Mouse (Mus musculus): ENCODE measurements around the gene Icmt. TPM values are rescaled to one million over a fixed set of nuclear protein-coding genes. Genes with fewer than 3 reads are reported as not detected.

Icmt gene
- polyA plus RNA-seq (2015; fragmentation: Nextera tagmentation; extraction: Ambion mirVana): 23.5 and 26.6 TPM in 2 replicates

DNA sequence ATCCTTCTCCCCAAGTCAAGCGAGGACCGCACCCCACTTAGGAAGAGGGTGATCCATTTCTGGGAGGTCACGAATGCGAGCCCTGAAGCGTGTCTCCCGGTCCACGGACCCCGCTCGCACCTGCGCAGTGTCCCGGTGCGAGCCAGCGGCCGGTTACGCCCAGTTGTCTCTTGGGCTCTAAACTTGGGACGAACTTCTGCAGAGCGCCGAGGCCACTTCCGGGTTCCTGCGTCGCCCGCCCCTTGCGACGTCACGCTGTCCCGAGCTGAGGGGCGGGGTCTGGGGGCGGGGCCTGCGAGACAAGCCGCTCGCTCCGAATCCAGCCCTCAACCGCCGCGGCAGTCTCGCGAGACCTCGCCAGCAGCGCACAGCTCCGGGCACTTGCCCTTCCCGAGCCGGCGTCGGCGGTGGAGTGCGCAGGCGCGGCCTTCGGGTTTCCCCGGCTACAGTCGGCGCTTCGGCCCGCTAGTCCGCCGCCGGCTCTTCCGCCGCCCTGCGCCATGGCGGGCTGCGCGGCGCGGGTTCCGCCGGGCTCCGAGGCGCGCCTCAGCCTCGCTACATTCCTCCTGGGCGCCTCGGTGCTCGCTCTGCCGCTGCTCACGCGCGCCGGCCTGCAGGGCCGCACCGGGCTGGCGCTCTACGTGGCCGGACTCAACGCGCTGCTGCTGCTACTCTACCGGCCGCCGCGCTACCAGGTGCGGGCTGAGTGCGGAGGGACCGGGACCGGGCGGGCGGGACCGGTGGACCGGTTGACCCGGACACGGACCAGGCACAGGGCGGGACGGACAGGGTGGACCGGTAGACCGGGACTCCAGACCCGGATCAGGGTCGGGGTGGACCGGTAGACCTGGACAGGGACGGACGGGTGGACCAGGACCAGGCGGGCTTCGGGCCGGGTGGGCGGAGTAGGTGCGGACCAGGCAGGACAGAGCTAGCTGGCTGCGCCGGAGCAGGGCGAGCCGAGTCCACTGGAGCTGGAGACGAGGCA lies at the start of gene Icmt:
Gene Icmt, plus strand, starts transcription at position 354 of the 988 bp plus-strand sequence.
- H3K9ac ChIP-seq: peak within 1 kb of the TSS; percentile 98
- WGBS: under 1% methylated on average over 115 of the region's 119 CpGs
- peaks cover 37% of the 10 kb centered on the region for H3K27me3 ChIP-seq
- peaks cover 28% of the 10 kb centered on the region for H3K36me3 ChIP-seq
- peak within 1 kb of the TSS; percentile 96 for H3K4me2 ChIP-seq
- peak within 1 kb of the TSS; percentile 65 for H3K27ac ChIP-seq
- peak; percentile 92 for ATAC-seq (ENCODE audit: insufficient number of reproducible peaks, insufficient read depth, low FRiP score, low TSS enrichment, low read depth)
- peak within 1 kb of the TSS; percentile 66 for H3K4me3 ChIP-seq
- H3K9me3 ChIP-seq: no peaks in the 10 kb centered on the region
- peaks cover 18% of the 10 kb centered on the region for H3K4me1 ChIP-seq

DNA sequence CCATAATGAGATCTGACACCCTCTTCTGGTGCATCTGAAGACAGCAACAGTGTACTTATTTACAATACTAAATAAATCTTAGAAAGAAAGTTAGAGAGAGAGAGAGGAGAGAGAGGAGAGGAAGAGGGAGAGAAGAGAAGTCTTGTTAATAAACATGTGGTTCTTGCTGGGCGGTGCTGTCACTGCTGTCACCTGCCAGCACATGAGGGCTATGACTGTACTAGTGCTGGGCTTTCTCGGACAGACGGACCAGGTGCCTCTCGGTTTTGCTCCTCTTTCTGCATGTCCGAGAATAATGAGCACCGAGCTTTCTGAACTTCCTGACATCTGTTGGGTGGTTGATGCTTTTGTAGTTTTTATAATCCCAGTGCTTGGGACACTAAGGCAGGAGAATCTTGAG lies 46.4 kb upstream of the Icmt start:
- Histone ChIP-seq H3K4me1 (0 out of 2 replicates have a peak, but pooled peaks cover 5% of the 10 kb centered on the region), H3K27me3 (no peaks in the 10 kb centered on the region), H3K4me2 (no peak overlapping the region), H3K4me3 (no peak overlapping the region), H3K9me3 (no peaks in the 10 kb centered on the region), H3K27ac (no peak overlapping the region), H3K9ac (no peak overlapping the region), H3K36me3 (no peaks in the 10 kb centered on the region)
- ATAC-seq (ENCODE audit: insufficient number of reproducible peaks, insufficient read depth, low FRiP score, low TSS enrichment, low read depth): no peak
- 86% methylated on average over 6 of the region's 6 CpGs for WGBS

DNA sequence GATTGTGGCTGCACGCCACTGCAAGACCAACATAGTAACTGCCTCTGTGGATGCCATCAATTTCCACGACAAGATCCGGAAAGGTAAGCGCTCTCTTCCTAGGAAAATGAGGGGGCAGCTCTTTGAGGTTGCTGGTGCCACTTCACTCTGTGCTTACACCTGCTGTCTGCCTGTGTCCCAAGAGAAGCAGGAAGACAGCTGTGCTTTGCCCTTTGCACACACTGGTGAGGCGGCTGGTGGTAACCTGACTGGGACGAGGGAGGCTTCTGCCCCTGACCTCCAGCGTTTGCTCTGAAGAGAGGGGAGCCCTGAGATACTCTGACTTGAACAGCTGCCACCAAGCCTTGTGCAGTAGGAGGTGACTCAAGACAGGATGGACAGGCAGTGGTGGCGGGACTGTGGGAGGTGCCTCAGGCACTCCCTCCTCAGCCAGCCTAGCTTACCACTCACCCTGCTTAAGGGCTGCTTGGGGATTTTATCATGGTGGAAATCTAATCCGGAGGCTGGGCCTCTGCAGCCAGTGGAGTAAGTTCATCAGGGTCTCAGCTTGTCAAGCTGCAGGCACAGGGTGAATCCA lies 43.8 kb upstream of the Icmt start:
- Histone ChIP-seq H3K27ac (no peak overlapping the region), H3K9me3 (no peaks in the 10 kb centered on the region), H3K36me3 (no peaks in the 10 kb centered on the region), H3K27me3 (no peaks in the 10 kb centered on the region), H3K4me3 (no peak overlapping the region), H3K4me1 (peaks cover 11% of the 10 kb centered on the region; the same call in 1 of the 2 replicates), H3K4me2 (no peak overlapping the region), H3K9ac (no peak overlapping the region)
- ATAC-seq (ENCODE audit: insufficient number of reproducible peaks, insufficient read depth, low FRiP score, low TSS enrichment, low read depth): no peak
- 63% methylated on average over 9 of the region's 9 CpGs for WGBS

DNA sequence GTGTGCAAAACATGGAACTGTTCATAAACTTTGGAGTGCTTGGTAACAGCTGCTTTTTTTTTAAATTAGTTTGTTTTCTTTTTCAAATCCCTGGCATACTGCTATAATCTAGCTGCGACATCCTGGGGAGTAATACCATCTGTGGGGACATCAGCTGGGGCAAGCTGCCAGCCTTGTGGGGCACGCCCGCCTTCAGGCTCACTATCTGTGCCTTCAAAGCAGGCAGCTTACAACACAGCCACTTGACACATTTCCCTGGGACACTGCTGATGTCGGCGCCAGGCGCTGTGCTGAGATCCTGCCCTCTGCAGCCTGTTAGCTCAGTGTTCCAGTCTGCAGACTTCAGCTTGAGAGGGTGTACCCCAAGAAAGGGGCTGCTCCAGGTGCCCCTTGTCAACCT lies 40.0 kb upstream of the Icmt start:
- WGBS: 48% methylated on average over 6 of the region's 6 CpGs
- H3K4me3 ChIP-seq: no peak overlapping the region
- no peak overlapping the region for H3K9ac ChIP-seq
- no peak overlapping the region for H3K4me2 ChIP-seq
- 0 out of 2 replicates have a peak overlapping the region, but pooled peaks have one; percentile 7 for H3K27ac ChIP-seq
- ATAC-seq (ENCODE audit: insufficient number of reproducible peaks, insufficient read depth, low FRiP score, low TSS enrichment, low read depth): no peak
- H3K27me3 ChIP-seq: no peaks in the 10 kb centered on the region
- peaks cover 19% of the 10 kb centered on the region for H3K4me1 ChIP-seq
- peaks cover 5% of the 10 kb centered on the region; the same call in 1 of the 2 replicates for H3K36me3 ChIP-seq
- H3K9me3 ChIP-seq: no peaks in the 10 kb centered on the region

DNA sequence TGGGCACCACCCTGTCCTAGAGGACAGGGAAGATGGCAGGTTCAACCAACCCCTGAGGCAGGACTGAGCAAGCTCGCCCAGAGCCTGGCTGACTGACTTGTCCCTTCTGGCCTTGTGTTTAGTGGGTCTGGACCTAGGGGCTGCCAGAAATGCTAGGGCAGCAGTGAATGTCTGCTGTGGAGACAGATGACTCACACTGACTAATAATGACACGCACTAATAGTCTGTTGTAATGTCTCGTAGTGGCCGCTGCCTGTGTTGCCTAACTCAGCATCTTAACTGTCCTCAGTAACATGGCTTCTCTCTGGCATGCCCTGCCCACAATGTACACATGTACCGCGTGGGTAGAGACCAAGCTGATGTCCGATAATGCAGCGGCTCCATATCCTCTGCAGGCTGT lies 36.6 kb upstream of the Icmt start:
- Histone ChIP-seq H3K9me3 (no peaks in the 10 kb centered on the region), H3K4me2 (no peak overlapping the region), H3K4me1 (peaks cover 46% of the 10 kb centered on the region), H3K36me3 (peaks cover 5% of the 10 kb centered on the region; the same call in 1 of the 2 replicates), H3K27ac (no peak overlapping the region), H3K27me3 (no peaks in the 10 kb centered on the region), H3K4me3 (no peak overlapping the region), H3K9ac (no peak overlapping the region)
- no peak for ATAC-seq (ENCODE audit: insufficient number of reproducible peaks, insufficient read depth, low FRiP score, low TSS enrichment, low read depth)
- WGBS: 93% methylated on average over 8 of the region's 8 CpGs

DNA sequence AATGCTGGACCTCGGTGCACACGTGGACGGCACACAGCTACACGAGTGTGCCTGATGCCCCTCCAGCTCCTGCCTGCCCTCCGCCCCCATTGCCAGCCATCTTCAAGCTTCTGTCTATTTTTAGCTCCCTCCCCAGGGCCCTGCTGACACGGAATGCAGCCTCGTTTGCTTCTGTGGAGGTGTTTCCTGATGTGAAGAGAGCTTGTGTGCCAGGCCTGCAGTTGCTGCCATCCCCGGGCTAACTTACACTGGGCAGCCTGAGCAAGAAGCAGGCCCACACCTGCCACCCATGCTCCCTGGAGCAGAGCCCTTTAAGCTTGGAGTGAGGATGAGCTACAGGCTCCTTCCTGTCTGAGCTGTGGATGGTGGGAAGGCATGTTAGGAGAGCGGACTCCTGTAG lies 34.8 kb upstream of the Icmt start:
- Histone ChIP-seq H3K9me3 (no peaks in the 10 kb centered on the region), H3K36me3 (peaks cover 5% of the 10 kb centered on the region; the same call in 1 of the 2 replicates), H3K4me1 (peaks cover 40% of the 10 kb centered on the region), H3K4me2 (no peak overlapping the region), H3K27me3 (no peaks in the 10 kb centered on the region), H3K4me3 (no peak overlapping the region), H3K9ac (no peak overlapping the region), H3K27ac (no peak overlapping the region)
- 52% methylated on average over 9 of the region's 9 CpGs for WGBS
- no peak for ATAC-seq (ENCODE audit: insufficient number of reproducible peaks, insufficient read depth, low FRiP score, low TSS enrichment, low read depth)

DNA sequence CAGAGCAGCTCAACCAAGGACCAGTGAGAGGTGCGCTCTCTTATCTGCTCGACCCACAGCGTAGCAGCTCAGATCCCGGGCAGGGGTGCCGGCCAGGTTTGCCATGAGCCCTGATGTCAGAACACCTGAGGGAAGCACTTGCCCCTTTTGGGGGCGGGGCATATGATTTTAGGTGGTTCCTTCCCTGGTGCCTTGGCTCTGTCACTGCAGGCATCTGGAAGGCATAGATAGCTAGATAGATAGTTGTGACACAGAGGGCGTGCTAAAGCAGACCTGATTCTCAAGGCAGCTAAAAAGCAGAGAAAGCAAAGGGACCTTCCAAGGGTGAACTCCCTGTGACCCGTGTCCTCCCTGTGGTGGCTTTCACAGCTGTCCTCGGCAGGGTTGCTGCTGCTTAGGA lies 33.9 kb upstream of the Icmt start:
- WGBS: 49% methylated on average over 9 of the region's 9 CpGs
- Histone ChIP-seq H3K36me3 (peaks cover 5% of the 10 kb centered on the region; the same call in 1 of the 2 replicates), H3K4me3 (no peak overlapping the region), H3K9ac (no peak overlapping the region), H3K4me2 (no peak overlapping the region), H3K27ac (no peak overlapping the region), H3K9me3 (no peaks in the 10 kb centered on the region), H3K4me1 (peaks cover 44% of the 10 kb centered on the region), H3K27me3 (no peaks in the 10 kb centered on the region)
- no peak for ATAC-seq (ENCODE audit: insufficient number of reproducible peaks, insufficient read depth, low FRiP score, low TSS enrichment, low read depth)

DNA sequence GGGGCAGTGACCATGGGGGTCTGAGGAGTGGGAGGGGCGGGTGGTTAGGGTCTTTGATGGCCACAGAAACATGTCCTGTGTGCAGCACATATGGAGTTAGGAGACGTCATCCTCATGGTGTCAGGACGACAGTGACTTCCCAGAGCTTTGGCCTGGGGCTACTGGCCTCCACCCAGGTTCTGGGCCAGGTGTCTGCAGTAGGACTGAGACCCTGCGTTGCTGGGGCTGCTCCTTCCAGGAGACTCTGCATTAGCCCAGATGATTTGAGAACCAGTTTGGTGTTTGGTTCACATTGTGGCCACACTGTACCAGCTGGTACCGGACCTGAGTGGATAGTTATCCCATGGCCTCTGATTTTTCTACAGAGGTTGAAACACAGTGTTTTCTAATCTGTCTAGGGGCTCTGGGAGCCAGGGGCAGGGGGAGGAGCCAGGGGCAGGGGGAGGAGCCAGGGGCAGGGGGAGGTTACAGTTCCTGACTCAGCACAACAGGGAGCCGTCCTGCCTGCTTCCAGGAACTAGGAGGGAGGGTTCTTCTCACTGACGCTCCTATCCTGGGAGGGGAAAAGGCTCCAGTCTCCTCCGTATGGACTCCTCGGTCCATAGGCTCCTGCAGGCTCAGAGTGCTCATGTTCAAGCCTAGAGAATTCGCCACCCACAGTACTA lies 33.4 kb upstream of the Icmt start:
- WGBS: 27% methylated on average over 10 of the region's 10 CpGs
- peaks cover 44% of the 10 kb centered on the region for H3K4me1 ChIP-seq
- no peak for ATAC-seq (ENCODE audit: insufficient number of reproducible peaks, insufficient read depth, low FRiP score, low TSS enrichment, low read depth)
- H3K36me3 ChIP-seq: peaks cover 5% of the 10 kb centered on the region; the same call in 1 of the 2 replicates
- H3K27me3 ChIP-seq: no peaks in the 10 kb centered on the region
- no peak overlapping the region for H3K4me3 ChIP-seq
- no peak overlapping the region for H3K27ac ChIP-seq
- H3K9ac ChIP-seq: no peak overlapping the region
- no peaks in the 10 kb centered on the region for H3K9me3 ChIP-seq
- H3K4me2 ChIP-seq: 0 out of 2 replicates have a peak overlapping the region, but pooled peaks have one; percentile 16

DNA sequence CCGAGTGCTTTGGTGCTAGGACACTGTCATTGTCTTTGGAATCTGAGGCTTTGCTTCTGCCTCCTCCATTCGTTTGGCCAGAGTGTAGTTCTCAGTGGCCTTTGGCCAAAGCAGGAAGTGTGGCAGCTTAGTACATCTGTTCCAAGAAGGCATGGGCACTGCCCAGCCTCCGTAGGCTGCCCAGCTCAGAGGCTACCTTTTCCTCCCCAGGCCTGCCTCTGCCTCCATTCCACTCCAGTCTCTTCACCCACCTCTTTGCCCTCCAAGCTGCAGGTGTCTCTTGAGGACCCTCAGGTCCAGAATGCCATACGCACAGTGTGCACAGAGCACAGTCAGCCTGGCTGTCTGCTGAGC lies 32.9 kb upstream of the Icmt start:
- Histone ChIP-seq H3K9me3 (no peaks in the 10 kb centered on the region), H3K4me2 (0 out of 2 replicates have a peak overlapping the region, but pooled peaks have one; percentile 16), H3K9ac (no peak overlapping the region), H3K27ac (no peak overlapping the region), H3K4me1 (peaks cover 44% of the 10 kb centered on the region), H3K36me3 (peaks cover 5% of the 10 kb centered on the region; the same call in 1 of the 2 replicates), H3K4me3 (no peak overlapping the region), H3K27me3 (no peaks in the 10 kb centered on the region)
- ATAC-seq (ENCODE audit: insufficient number of reproducible peaks, insufficient read depth, low FRiP score, low TSS enrichment, low read depth): no peak
- WGBS: 50% methylated on average over 4 of the region's 4 CpGs

DNA sequence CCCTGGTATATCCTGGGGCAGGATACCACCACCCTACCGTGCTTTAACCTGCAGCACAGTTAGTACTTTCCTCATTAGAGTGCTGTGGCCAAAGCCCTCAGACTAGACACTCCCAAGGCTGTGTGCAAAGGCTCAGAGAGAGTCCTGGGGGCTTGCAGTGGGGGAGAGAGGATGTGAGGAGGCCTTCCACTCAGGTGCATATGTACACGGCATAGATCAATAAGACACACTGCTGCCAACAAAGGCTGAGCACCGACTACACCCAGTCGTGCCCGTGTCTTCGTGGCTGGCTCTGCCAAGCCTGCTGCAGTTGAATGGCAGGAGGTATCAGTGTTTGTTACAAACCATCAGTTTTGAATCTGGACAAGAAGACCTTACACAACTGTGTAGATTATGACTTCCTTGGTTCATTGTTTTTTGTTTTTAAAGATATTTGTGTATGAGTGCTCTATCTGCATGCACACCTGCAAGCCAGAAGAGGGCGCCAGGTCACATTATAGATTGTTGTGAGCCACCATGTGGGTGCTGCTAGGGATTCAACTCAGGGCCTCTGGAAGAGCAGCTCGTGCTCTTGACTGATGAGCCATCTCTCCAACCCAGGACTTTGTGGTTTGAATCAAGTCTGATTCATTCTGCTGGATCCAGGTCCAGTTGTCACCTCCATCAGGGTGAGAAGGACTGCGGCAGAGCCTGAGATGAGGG lies 32.0 kb upstream of the Icmt start:
- H3K4me2 ChIP-seq: no peak overlapping the region
- no peak for ATAC-seq (ENCODE audit: insufficient number of reproducible peaks, insufficient read depth, low FRiP score, low TSS enrichment, low read depth)
- peaks cover 44% of the 10 kb centered on the region for H3K4me1 ChIP-seq
- peaks cover 3% of the 10 kb centered on the region; the same call in 1 of the 2 replicates for H3K36me3 ChIP-seq
- H3K27me3 ChIP-seq: no peaks in the 10 kb centered on the region
- WGBS: 87% methylated on average over 9 of the region's 9 CpGs
- no peak overlapping the region for H3K4me3 ChIP-seq
- no peak overlapping the region for H3K9ac ChIP-seq
- no peak overlapping the region for H3K27ac ChIP-seq
- no peaks in the 10 kb centered on the region for H3K9me3 ChIP-seq

DNA sequence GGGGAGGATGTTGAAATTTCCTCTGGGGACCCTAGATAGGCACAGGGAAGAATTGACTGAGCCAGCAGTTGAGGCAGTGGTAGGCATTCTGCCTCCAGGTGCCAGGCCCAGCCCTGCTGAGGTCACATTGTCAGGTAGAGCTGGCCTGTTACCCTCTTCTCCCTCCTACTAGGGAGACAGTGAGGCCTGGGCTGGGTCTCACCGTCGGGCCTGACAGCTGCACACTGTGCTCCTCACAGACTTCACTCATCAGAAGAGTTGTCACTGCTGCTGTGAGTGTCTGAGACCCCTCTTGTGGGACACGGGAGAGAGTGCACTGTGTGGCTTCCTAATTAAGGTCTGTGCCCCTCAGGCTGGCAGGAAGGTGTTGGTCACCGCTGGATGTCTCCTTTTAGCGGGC lies 31.2 kb upstream of the Icmt start:
- Histone ChIP-seq H3K36me3 (no peaks in the 10 kb centered on the region), H3K4me1 (peaks cover 47% of the 10 kb centered on the region), H3K4me2 (no peak overlapping the region), H3K9me3 (no peaks in the 10 kb centered on the region), H3K27ac (peak overlapping the region; percentile 44; the same call in 1 of the 2 replicates), H3K27me3 (no peaks in the 10 kb centered on the region), H3K9ac (no peak overlapping the region), H3K4me3 (no peak overlapping the region)
- WGBS: 62% methylated on average over 5 of the region's 5 CpGs
- no peak for ATAC-seq (ENCODE audit: insufficient number of reproducible peaks, insufficient read depth, low FRiP score, low TSS enrichment, low read depth)

Measured in embryonic facial prominence, embryonic 13.5 days (tissue).